Mouse (Mus musculus) MEL (cell line): Measurements from ENCODE around the gene Palb2. TPM values are rescaled to one million over a fixed set of nuclear protein-coding genes. Genes with fewer than 3 reads are reported as not detected.

Experiments
- DNase-seq: peaks from one replicate; pipeline ENCODE4 v3.0.0; 2011; ENCODE audit warnings: low read depth, low spot score
- H3K27ac ChIP-seq: 2 replicates; pipeline ENCODE4 v1.5.1; 2012; ENCODE audit warnings: low read depth, mild to moderate bottlenecking, control low read depth, low read length, moderate library complexity; ENCODE audit not compliant: control insufficient read depth
- H3K27me3 ChIP-seq, 2 experiments: fragments of 150-350 bp in 1 of 2; sonication (generic) in 1 of 2; 2 replicates each; pipeline ENCODE4 v1.6.1; 2012; ENCODE audit warnings: low read length in 2 of 2, mild to moderate bottlenecking in 2 of 2, improper control_type of control experiment in 1 of 2, moderate library complexity in 1 of 2; ENCODE audit not compliant: insufficient read depth in 2 of 2, control insufficient read depth in 1 of 2
- H3K36me3 ChIP-seq, 2 experiments: 2 replicates each; pipeline ENCODE4 v1.6.1; 2012 to 2014; ENCODE audit warnings: low read length in 2 of 2, improper control_type of control experiment in 1 of 2, inconsistent platforms in 1 of 2, mild to moderate bottlenecking in 1 of 2; ENCODE audit not compliant: insufficient read depth in 2 of 2, control insufficient read depth in 1 of 2
- H3K4me1 ChIP-seq, 2 experiments: fragments of 150-350 bp in 1 of 2; sonication (generic) in 1 of 2; 2 replicates each; pipeline ENCODE4 v1.6.1; 2012; ENCODE audit warnings: low read length in 2 of 2, improper control_type of control experiment in 1 of 2, mild to moderate bottlenecking in 1 of 2; ENCODE audit not compliant: insufficient read depth in 2 of 2, control insufficient read depth in 1 of 2
- H3K4me3 ChIP-seq, 2 experiments: fragments of 150-350 bp in 1 of 2; sonication (generic) in 1 of 2; 2 replicates each; pipeline ENCODE4 v1.5.1; 2012; ENCODE audit warnings: low read depth in 2 of 2, low read length in 2 of 2, mild to moderate bottlenecking in 2 of 2, moderate library complexity in 2 of 2, control low read depth in 1 of 2, improper control_type of control experiment in 1 of 2; ENCODE audit not compliant: control insufficient read depth in 1 of 2, insufficient read depth in 1 of 2
- H3K79me2 ChIP-seq: 2 replicates; pipeline ENCODE4 v1.6.1; 2012; ENCODE audit warnings: mild to moderate bottlenecking, low read length, moderate library complexity; ENCODE audit not compliant: control insufficient read depth, poor library complexity, insufficient read depth
- H3K9ac ChIP-seq: 2 replicates; pipeline ENCODE4 v1.6.1; 2012; ENCODE audit warnings: low read depth, mild to moderate bottlenecking, control low read depth, low read length, moderate library complexity; ENCODE audit not compliant: control insufficient read depth, poor library complexity, severe bottlenecking
- H3K9me3 ChIP-seq: fragments of 150-350 bp; sonication (generic); replicated peaks from 2 replicates; pipeline ENCODE4 v1.6.1; 2012; ENCODE audit warnings: mild to moderate bottlenecking, low read length, improper control_type of control experiment, moderate library complexity; ENCODE audit not compliant: insufficient read depth
- BHLHE40 ChIP-seq: IDR thresholded peaks from 2 replicates; pipeline ENCODE4 v1.6.1; 2012; ENCODE audit warnings: low read depth, mild to moderate bottlenecking, inconsistent platforms, low read length, improper control_type of control experiment, borderline replicate concordance
- CHD1 ChIP-seq: IDR thresholded peaks from 2 replicates; pipeline ENCODE4 v1.6.1; 2012; ENCODE audit warnings: low read depth, mild to moderate bottlenecking, inconsistent platforms, low read length, improper control_type of control experiment
- CHD2 ChIP-seq: IDR thresholded peaks from 2 replicates; pipeline ENCODE4 v1.6.1; 2011; ENCODE audit warnings: low read length, improper control_type of control experiment
- CTCF ChIP-seq, 3 experiments: IDR thresholded peaks in 2 of 3; conservative IDR thresholded peaks in 1 of 3; 2 replicates each; pipeline ENCODE4 v1.5.1; 2011 to 2012; ENCODE audit warnings: low read length in 3 of 3, low read depth in 2 of 3, mild to moderate bottlenecking in 2 of 3, improper control_type of control experiment in 1 of 3, inconsistent platforms in 1 of 3, mixed read lengths in 1 of 3, moderate library complexity in 1 of 3; ENCODE audit not compliant: control insufficient read depth in 1 of 3, insufficient read depth in 1 of 3, poor library complexity in 1 of 3, severe bottlenecking in 1 of 3
- E2F4 ChIP-seq: IDR thresholded peaks from 2 replicates; pipeline ENCODE4 v1.6.1; 2011; ENCODE audit warnings: low read depth, low read length, improper control_type of control experiment, borderline replicate concordance
- EP300 ChIP-seq, 2 experiments: IDR thresholded peaks; 2 replicates each; pipeline ENCODE4 v1.6.1; 2011; ENCODE audit warnings: improper control_type of control experiment in 2 of 2, low read length in 2 of 2, low read depth in 1 of 2, mild to moderate bottlenecking in 1 of 2
- ETS1 ChIP-seq: IDR thresholded peaks from 2 replicates; pipeline ENCODE4 v1.6.1; 2012; ENCODE audit warnings: low read depth, mild to moderate bottlenecking, inconsistent platforms, low read length, improper control_type of control experiment, moderate library complexity
- GABPA ChIP-seq: IDR thresholded peaks from 2 replicates; pipeline ENCODE4 v1.6.1; 2012; ENCODE audit warnings: low read depth, mild to moderate bottlenecking, inconsistent platforms, low read length, improper control_type of control experiment, moderate library complexity
- GATA1 ChIP-seq: IDR thresholded peaks from 2 replicates; pipeline ENCODE4 v1.6.1; 2011; ENCODE audit warnings: low read depth, low read length, improper control_type of control experiment
- HCFC1 ChIP-seq: IDR thresholded peaks from 2 replicates; pipeline ENCODE4 v1.6.1; 2012; ENCODE audit warnings: low read depth, mild to moderate bottlenecking, inconsistent platforms, low read length, improper control_type of control experiment, moderate library complexity
- JUND ChIP-seq: IDR thresholded peaks from 2 replicates; pipeline ENCODE4 v1.6.1; 2011; ENCODE audit warnings: low read depth, mild to moderate bottlenecking, improper control_type of control experiment, low read length
- KAT2A ChIP-seq: conservative IDR thresholded peaks from 2 replicates; pipeline ENCODE4 v1.6.1; 2012; ENCODE audit warnings: low read depth, low read length, improper control_type of control experiment, inconsistent platforms
- MAFK ChIP-seq: IDR thresholded peaks from 2 replicates; pipeline ENCODE4 v1.6.1; 2011; ENCODE audit warnings: low read depth, mild to moderate bottlenecking, low read length, improper control_type of control experiment, borderline replicate concordance
- MAX ChIP-seq: IDR thresholded peaks from 2 replicates; pipeline ENCODE4 v1.6.1; 2011; ENCODE audit warnings: low read length, improper control_type of control experiment
- MEF2A ChIP-seq: IDR thresholded peaks from 2 replicates; pipeline ENCODE4 v1.6.1; 2014; ENCODE audit warnings: low read depth, mild to moderate bottlenecking, inconsistent platforms, low read length, improper control_type of control experiment; ENCODE audit not compliant: poor library complexity, insufficient replicate concordance, severe bottlenecking; ENCODE audit errors: extremely low read depth
- MXI1 ChIP-seq: IDR thresholded peaks from 2 replicates; pipeline ENCODE4 v1.6.1; 2011; ENCODE audit warnings: mild to moderate bottlenecking, low read depth, low read length, improper control_type of control experiment
- MYB ChIP-seq: IDR thresholded peaks from 2 replicates; pipeline ENCODE4 v1.6.1; 2011; ENCODE audit warnings: mild to moderate bottlenecking, low read depth, low read length, improper control_type of control experiment
- MYC ChIP-seq: IDR thresholded peaks from 2 replicates; pipeline ENCODE4 v1.6.1; 2011; ENCODE audit warnings: low read depth, mild to moderate bottlenecking, low read length, improper control_type of control experiment, moderate library complexity
- POLR2A ChIP-seq, 2 experiments: IDR thresholded peaks; 2 replicates each; pipeline ENCODE4 v1.6.1; 2011 to 2012; ENCODE audit warnings: low read length in 2 of 2, mild to moderate bottlenecking in 2 of 2, control low read depth in 1 of 2, improper control_type of control experiment in 1 of 2, low read depth in 1 of 2, moderate library complexity in 1 of 2; ENCODE audit not compliant: control insufficient read depth in 1 of 2, insufficient read depth in 1 of 2, poor library complexity in 1 of 2
- POLR2AphosphoS2 ChIP-seq: IDR thresholded peaks from 2 replicates; pipeline ENCODE4 v1.6.1; 2011; ENCODE audit warnings: low read length, improper control_type of control experiment
- POLR2AphosphoS5 ChIP-seq: IDR thresholded peaks from 2 replicates; pipeline ENCODE4 v1.6.1; 2012; ENCODE audit warnings: low read depth, borderline replicate concordance, mild to moderate bottlenecking, inconsistent platforms, low read length, moderate library complexity, mixed read lengths
- RAD21 ChIP-seq: IDR thresholded peaks from 2 replicates; pipeline ENCODE4 v1.6.1; 2011; ENCODE audit warnings: mild to moderate bottlenecking, low read depth, low read length, improper control_type of control experiment
- RCOR1 ChIP-seq: IDR thresholded peaks from 2 replicates; pipeline ENCODE4 v1.6.1; 2012; ENCODE audit warnings: low read depth, mild to moderate bottlenecking, inconsistent platforms, low read length, improper control_type of control experiment
- SIN3A ChIP-seq: IDR thresholded peaks from 2 replicates; pipeline ENCODE4 v1.6.1; 2012; ENCODE audit warnings: low read length, improper control_type of control experiment, inconsistent platforms
- SMC3 ChIP-seq: IDR thresholded peaks from 2 replicates; pipeline ENCODE4 v1.6.1; 2011; ENCODE audit warnings: low read depth, low read length, improper control_type of control experiment
- TAL1 ChIP-seq: IDR thresholded peaks from 2 replicates; pipeline ENCODE4 v1.6.1; 2012; ENCODE audit warnings: mild to moderate bottlenecking, inconsistent platforms, low read length, moderate library complexity, mixed read lengths
- TBP ChIP-seq: IDR thresholded peaks from 2 replicates; pipeline ENCODE4 v1.8.0; 2011; ENCODE audit warnings: low read depth, low read length, improper control_type of control experiment
- TCF12 ChIP-seq: IDR thresholded peaks from 2 replicates; pipeline ENCODE4 v1.6.1; 2014; ENCODE audit warnings: low read depth, mild to moderate bottlenecking, inconsistent platforms, low read length, improper control_type of control experiment, moderate library complexity
- UBTF ChIP-seq: IDR thresholded peaks from 2 replicates; pipeline ENCODE4 v1.6.1; 2012; ENCODE audit warnings: low read depth, mild to moderate bottlenecking, inconsistent platforms, low read length, improper control_type of control experiment, moderate library complexity, borderline replicate concordance; ENCODE audit not compliant: insufficient read depth
- USF1 ChIP-seq: IDR thresholded peaks from 2 replicates; pipeline ENCODE4 v1.6.1; 2014; ENCODE audit warnings: low read depth, mild to moderate bottlenecking, inconsistent platforms, low read length, improper control_type of control experiment, moderate library complexity
- USF2 ChIP-seq, 2 experiments: IDR thresholded peaks; 2 replicates each; pipeline ENCODE4 v1.6.1; 2011 to 2012; ENCODE audit warnings: improper control_type of control experiment in 2 of 2, low read length in 2 of 2, borderline replicate concordance in 1 of 2, inconsistent platforms in 1 of 2, low read depth in 1 of 2, mild to moderate bottlenecking in 1 of 2; ENCODE audit not compliant: insufficient read depth in 1 of 2
- ZC3H11A ChIP-seq: IDR thresholded peaks from 2 replicates; pipeline ENCODE4 v1.6.1; 2012; ENCODE audit warnings: low read depth, mild to moderate bottlenecking, inconsistent platforms, low read length, improper control_type of control experiment
- ZKSCAN1 ChIP-seq: IDR thresholded peaks from 2 replicates; pipeline ENCODE4 v1.6.1; 2012; ENCODE audit warnings: low read depth, mild to moderate bottlenecking, inconsistent platforms, low read length, improper control_type of control experiment, moderate library complexity
- ZMIZ1 ChIP-seq: IDR thresholded peaks from 2 replicates; pipeline ENCODE4 v1.6.1; 2012; ENCODE audit warnings: low read depth, mild to moderate bottlenecking, inconsistent platforms, low read length, improper control_type of control experiment, moderate library complexity
- ZNF384 ChIP-seq: IDR thresholded peaks from 2 replicates; pipeline ENCODE4 v1.6.1; 2012; ENCODE audit warnings: low read depth, mild to moderate bottlenecking, inconsistent platforms, low read length, improper control_type of control experiment
- polyA plus RNA-seq, 2 experiments: library from polyadenylated mRNA; stranded (reverse) in 1 of 2; unstranded in 1 of 2; fragments of >175 nt in 1 of 2; fragments of >200 nt in 1 of 2; gene quantifications; 2 replicates each; pipeline versions ENCODE4 v1.2.1 to v1.2.4; 2012; ENCODE audit warnings: low replicate concordance in 2 of 2, low read depth in 1 of 2; ENCODE audit not compliant: insufficient read length in 2 of 2, insufficient read depth in 1 of 2, missing spikeins in 1 of 2
- total RNA-seq: library from RNA; depleted of rRNA; stranded (reverse); fragments of 300-350 nt; gene quantifications from 2 replicates; pipeline ENCODE4 v1.2.3, GENCODE M21; 2012

Palb2 gene
- total and polyA plus RNA-seq, 3 experiments = 17.7 to 20.8 TPM; not detected in 1

- no peaks in the 10 kb centered on the region for H3K27me3 ChIP-seq
- DNase-seq = peak; percentile 74
- H3K9me3 ChIP-seq = no peaks in the 10 kb centered on the region
- H3K36me3 ChIP-seq = peaks cover 3 to 22% of the 10 kb centered on the region in 2 experiments; a peak in 2 of 4 replicates
- peaks cover 30% of the 10 kb centered on the region for H3K79me2 ChIP-seq
- peak overlapping the region; percentile 85 to 94 for H3K4me3 ChIP-seq
- peaks cover 5 to 6% of the 10 kb centered on the region in 2 experiments for H3K4me1 ChIP-seq
- H3K27ac ChIP-seq = peak overlapping the region; percentile 59
- H3K9ac ChIP-seq = peak overlapping the region; percentile 93
- TF ChIP-seq MXI1 = no peak
- TF ChIP-seq POLR2A (IDR thresholded peaks at IDR 0.05; ENCODE audit: control insufficient read depth in 1 of 2, insufficient read depth in 1 of 2, low read depth in 1 of 2, low read length in 2 of 2, poor library complexity in 1 of 2) = peak in 1 of 2 experiments; percentile 46; a peak in 1 of 4 replicates
- peak; percentile 85 for TF ChIP-seq ZMIZ1
- TF ChIP-seq MAX = no peak
- TF ChIP-seq SIN3A = no peak; the same call in 1 of the 2 replicates
- TF ChIP-seq GABPA = no peak
- no peak for TF ChIP-seq MYC
- TF ChIP-seq RCOR1 = no peak
- TF ChIP-seq BHLHE40 = no peak
- no peak; the same call in 1 of the 2 replicates for TF ChIP-seq MYB
- TF ChIP-seq E2F4 = 0 out of 2 replicates have a peak, but pooled peaks have one; percentile 46
- 0 out of 2 replicates have a peak, but pooled peaks have one; percentile 24 for TF ChIP-seq KAT2A
- no peak for TF ChIP-seq SMC3
- TF ChIP-seq RAD21 = no peak
- no peak for TF ChIP-seq TAL1
- no peak for TF ChIP-seq POLR2AphosphoS5
- TF ChIP-seq CHD1 = no peak; the same call in 1 of the 2 replicates
- peak; percentile 68 for TF ChIP-seq POLR2AphosphoS2
- TF ChIP-seq EP300 (IDR thresholded peaks at IDR 0.05; ENCODE audit: low read depth in 1 of 2, low read length in 2 of 2) = peak in 1 of 2 experiments; percentile 26; a peak in 1 of 4 replicates
- no peak for TF ChIP-seq ZC3H11A
- no peak; the same call in 1 of the 2 replicates for TF ChIP-seq ZNF384
- TF ChIP-seq UBTF = 0 out of 2 replicates have a peak, but pooled peaks have one; percentile 7
- no peak for TF ChIP-seq USF1
- TF ChIP-seq GATA1 = no peak
- TF ChIP-seq TCF12 = no peak; the same call in none of the 2 replicates
- no peak for TF ChIP-seq MEF2A
- no peak for TF ChIP-seq CTCF (IDR thresholded peaks at IDR 0.05 in 2 of 3, conservative IDR thresholded peaks at IDR 0.05 in 1 of 3; ENCODE audit: control insufficient read depth in 1 of 3, insufficient read depth in 1 of 3, low read depth in 2 of 3, low read length in 3 of 3, poor library complexity in 1 of 3, severe bottlenecking in 1 of 3)
- TF ChIP-seq ZKSCAN1 = no peak
- no peak for TF ChIP-seq JUND
- TF ChIP-seq TBP = no peak
- TF ChIP-seq HCFC1 = no peak
- TF ChIP-seq USF2 (IDR thresholded peaks at IDR 0.05; ENCODE audit: borderline replicate concordance in 1 of 2, insufficient read depth in 1 of 2, low read depth in 1 of 2, low read length in 2 of 2) = no peak
- TF ChIP-seq CHD2 = no peak; the same call in 1 of the 2 replicates
- 0 out of 2 replicates have a peak, but pooled peaks have one; percentile 39 for TF ChIP-seq ETS1
- 0 out of 2 replicates have a peak, but pooled peaks have one; percentile 33 for TF ChIP-seq MAFK
These were observed 66.5 kb downstream of the Palb2 start for GRCm38 (mm10) chr7:122066102-122066944.
